Mouse (Mus musculus): Measurements from ENCODE around the gene Trmt6. TPM values are rescaled to one million over a fixed set of nuclear protein-coding genes. Genes with fewer than 3 reads are reported as not detected.

The Trmt6 gene
- total and polyA plus RNA-seq, 3 experiments = 35.1 to 89.9 (median 77.6) TPM

- Histone ChIP-seq H3K4me2 (ENCODE audit: insufficient read depth, low read depth, poor library complexity, severe bottlenecking) (no peak overlapping the region), H3K79me2 (replicated peaks; ENCODE audit: control insufficient read depth, extremely low read depth, insufficient read depth, poor library complexity, severe bottlenecking) (peaks cover 3% of the 10 kb centered on the region; the same call in 1 of the 2 replicates), H3K4me3 (replicated peaks in 1 of 3; ENCODE audit: low read depth in 2 of 3, low read length in 2 of 3, poor library complexity in 1 of 3) (no peak overlapping the region), H3K9me3 (replicated peaks; ENCODE audit: low read length) (no peaks in the 10 kb centered on the region), H3K27ac (ENCODE audit: insufficient read depth, low read depth) (no peak overlapping the region), H3K4me1 (ENCODE audit: control insufficient read depth in 1 of 2, insufficient read depth in 2 of 2) (no peaks in the 10 kb centered on the region), H3K36me3 (replicated peaks in 1 of 2; ENCODE audit: control insufficient read depth in 1 of 2, insufficient read depth in 1 of 2, low read length in 1 of 2) (peaks cover 32 to 78% of the 10 kb centered on the region in 2 experiments), H3K27me3 (replicated peaks) (no peaks in the 10 kb centered on the region), H3K9ac (ENCODE audit: insufficient read depth, low read depth) (no peak overlapping the region)
- dilution Hi-C loops (cut with MboI; ENCODE audit: extremely low pct_ligation_motif_present, extremely low pct_unique_long_range_greater_than_20kb, low sequenced_read_pairs) (no loop called here), in situ Hi-C loops (cut with MboI; ENCODE audit: low pct_ligation_motif_present, low pct_unique_long_range_greater_than_20kb, low sequenced_read_pairs) (no loop called here)
- TF ChIP-seq POLR2A (IDR thresholded peaks at IDR 0.05; ENCODE audit: low read depth, low read length) (no peak), MAZ (IDR thresholded peaks at IDR 0.05; ENCODE audit: low read depth, low read length) (no peak), MAFK (IDR thresholded peaks at IDR 0.05; ENCODE audit: insufficient replicate concordance, low read length) (no peak), USF1 (IDR thresholded peaks at IDR 0.05; ENCODE audit: low read depth, low read length) (no peak), KAT2A (IDR thresholded peaks at IDR 0.05; ENCODE audit: insufficient replicate concordance, low read length) (no peak), JUND (conservative IDR thresholded peaks at IDR 0.05; ENCODE audit: low read depth, low read length) (no peak), BHLHE40 (IDR thresholded peaks at IDR 0.05; ENCODE audit: low read depth, low read length) (no peak), EP300 (IDR thresholded peaks at IDR 0.05; ENCODE audit: low read length) (no peak), E2F4 (IDR thresholded peaks at IDR 0.05; ENCODE audit: insufficient replicate concordance, low read depth, low read length) (no peak), JUN (IDR thresholded peaks at IDR 0.05; ENCODE audit: insufficient read depth, low read depth, low read length) (no peak), HCFC1 (IDR thresholded peaks at IDR 0.05; ENCODE audit: low read depth, low read length) (no peak), MEF2A (IDR thresholded peaks at IDR 0.05; ENCODE audit: borderline replicate concordance, low read depth, low read length) (no peak), NRF1 (IDR thresholded peaks at IDR 0.05; ENCODE audit: low read depth, low read length) (no peak), RAD21 (IDR thresholded peaks at IDR 0.05; ENCODE audit: low read depth, low read length) (no peak), NELFE (IDR thresholded peaks at IDR 0.05; ENCODE audit: low read depth, low read length) (no peak), TBP (conservative IDR thresholded peaks at IDR 0.05; ENCODE audit: low read depth, low read length) (no peak), CHD1 (IDR thresholded peaks at IDR 0.05; ENCODE audit: low read depth, low read length) (no peak), RCOR1 (conservative IDR thresholded peaks at IDR 0.05; ENCODE audit: low read depth, low read length) (no peak), GABPA (IDR thresholded peaks at IDR 0.05; ENCODE audit: insufficient replicate concordance, low read depth, low read length) (no peak)
- DNase-seq (ENCODE audit: extremely low read depth) = no peak
These were observed 47.5 kb upstream of the Trmt6 start for GRCm38 (mm10) chr2:132863325-132863724.

- in situ Hi-C loops (cut with MboI; ENCODE audit: low pct_ligation_motif_present, low pct_unique_long_range_greater_than_20kb, low sequenced_read_pairs) (no loop called here), dilution Hi-C loops (cut with MboI; ENCODE audit: extremely low pct_ligation_motif_present, extremely low pct_unique_long_range_greater_than_20kb, low sequenced_read_pairs) (no loop called here)
- H3K4me3 ChIP-seq (replicated peaks in 1 of 3; ENCODE audit: low read depth in 2 of 3, low read length in 2 of 3, poor library complexity in 1 of 3) = no peak overlapping the region
- H3K4me2 ChIP-seq (ENCODE audit: insufficient read depth, low read depth, poor library complexity, severe bottlenecking) = no peak overlapping the region
- no peak overlapping the region for H3K27ac ChIP-seq (ENCODE audit: insufficient read depth, low read depth)
- H3K9ac ChIP-seq (ENCODE audit: insufficient read depth, low read depth) = no peak overlapping the region
- no peaks in the 10 kb centered on the region for H3K4me1 ChIP-seq (ENCODE audit: control insufficient read depth in 1 of 2, insufficient read depth in 2 of 2)
- peaks cover 25 to 73% of the 10 kb centered on the region in 2 experiments for H3K36me3 ChIP-seq (replicated peaks in 1 of 2; ENCODE audit: control insufficient read depth in 1 of 2, insufficient read depth in 1 of 2, low read length in 1 of 2)
- TF ChIP-seq POLR2AphosphoS2 (IDR thresholded peaks at IDR 0.05; ENCODE audit: low read depth, low read length) (no peak), ZNF384 (IDR thresholded peaks at IDR 0.05; ENCODE audit: low read depth, low read length) (no peak)
- no peaks in the 10 kb centered on the region for H3K9me3 ChIP-seq (replicated peaks; ENCODE audit: low read length)
- H3K79me2 ChIP-seq (replicated peaks; ENCODE audit: control insufficient read depth, extremely low read depth, insufficient read depth, poor library complexity, severe bottlenecking) = peaks cover 5% of the 10 kb centered on the region
- H3K27me3 ChIP-seq (replicated peaks) = no peaks in the 10 kb centered on the region
- no peak for DNase-seq (ENCODE audit: extremely low read depth)
These were observed 45.6 kb upstream of the Trmt6 start for GRCm38 (mm10) chr2:132861456-132861855.

Data from CH12.LX (cell line).